Mouse (Mus musculus) E14TG2a.4 (cell line): ENCODE measurements around the gene Cttnbp2.

Source experiments
- H3K27me3 ChIP-seq: 2 replicates; pipeline ENCODE4 v1.6.1; 2014; ENCODE audit warnings: low read length, control low read depth; ENCODE audit not compliant: insufficient read depth
- H3K36me3 ChIP-seq: 2 replicates; pipeline ENCODE4 v1.6.1; 2014; ENCODE audit warnings: low read length, control low read depth; ENCODE audit not compliant: insufficient read depth
- H3K4me1 ChIP-seq: replicated peaks from 2 replicates; pipeline ENCODE4 v1.6.1; 2014; ENCODE audit warnings: low read depth, low read length, control low read depth
- H3K4me3 ChIP-seq: replicated peaks from 2 replicates; pipeline ENCODE4 v1.5.1; 2014; ENCODE audit warnings: mild to moderate bottlenecking, low read length
- H3K9me3 ChIP-seq: 2 replicates; pipeline ENCODE4 v1.6.1; 2014; ENCODE audit warnings: low read length, control low read depth
- CTCF ChIP-seq: conservative IDR thresholded peaks from 2 replicates; pipeline ENCODE4 v1.5.1; 2014; ENCODE audit warnings: low read length
- NANOG ChIP-seq: IDR thresholded peaks from 2 replicates; pipeline ENCODE4 v1.6.1; 2014; ENCODE audit warnings: borderline replicate concordance, low read length, mixed read lengths
- POU5F1 ChIP-seq: IDR thresholded peaks from 2 replicates; pipeline ENCODE4 v1.6.1; 2014; ENCODE audit warnings: low read length, borderline replicate concordance

Cttnbp2 gene

DNA sequence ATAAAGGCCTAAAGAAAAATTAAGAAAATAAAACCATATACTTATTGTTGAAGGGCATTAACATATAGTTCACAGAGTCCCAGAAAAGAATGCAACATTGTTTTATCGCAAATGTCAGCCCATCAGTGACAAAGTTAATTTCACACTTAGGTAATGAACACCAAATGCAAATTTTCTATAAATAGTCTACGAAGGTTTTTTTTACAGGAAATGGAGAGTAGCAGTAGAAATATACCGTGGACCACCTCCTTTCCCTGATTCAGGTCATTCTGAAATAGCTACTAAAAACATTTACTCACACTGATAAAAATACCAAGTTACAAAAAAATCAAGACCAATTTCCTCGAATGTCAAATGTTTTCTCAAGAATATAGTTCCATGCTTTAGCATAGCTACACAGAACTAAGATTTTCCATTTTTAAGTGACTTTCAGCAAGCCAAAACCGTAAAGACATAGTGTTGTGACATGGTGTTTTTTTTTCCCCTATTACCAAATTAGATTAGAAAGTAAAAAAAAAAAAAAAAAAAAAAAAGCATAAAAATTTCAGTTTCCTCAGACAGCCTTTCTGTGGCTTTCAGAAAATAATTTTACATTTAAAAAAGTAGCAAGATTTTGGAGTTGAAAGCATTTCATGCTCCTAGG lies 64.0 kb downstream of the Cttnbp2 start:
- H3K9me3 ChIP-seq = no peaks in the 10 kb centered on the region

DNA sequence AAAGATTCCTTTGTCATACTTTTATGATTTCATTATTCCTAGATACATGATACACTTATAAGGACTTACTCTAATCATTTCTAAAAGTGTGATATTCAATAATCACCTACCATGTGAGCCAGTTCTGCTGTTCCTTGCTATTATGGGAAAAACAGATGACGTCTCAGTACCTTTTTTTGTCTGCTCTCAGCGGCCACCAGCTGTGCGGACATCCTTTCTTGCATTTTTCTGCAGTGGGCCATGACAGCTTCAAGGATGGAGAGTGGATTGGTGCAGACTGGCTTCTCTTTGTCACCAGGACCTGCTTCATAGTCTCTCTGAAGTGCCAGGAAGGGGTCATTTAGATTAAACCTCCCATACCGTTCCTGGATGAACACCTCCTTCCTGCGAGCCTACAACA lies 66.6 kb downstream of the Cttnbp2 start:
- TF ChIP-seq POU5F1 (no peak), NANOG (no peak)
- Histone ChIP-seq H3K36me3 (no peaks in the 10 kb centered on the region), H3K27me3 (no peaks in the 10 kb centered on the region), H3K4me3 (no peak overlapping the region), H3K9me3 (no peaks in the 10 kb centered on the region), H3K4me1 (no peaks in the 10 kb centered on the region)

More for the DNA sequence above, 64.0 kb downstream of the Cttnbp2 start:
- TF ChIP-seq POU5F1 = no peak
- H3K4me3 ChIP-seq = no peak overlapping the region
- no peaks in the 10 kb centered on the region for H3K27me3 ChIP-seq
- no peaks in the 10 kb centered on the region for H3K4me1 ChIP-seq
- no peaks in the 10 kb centered on the region for H3K36me3 ChIP-seq

DNA sequence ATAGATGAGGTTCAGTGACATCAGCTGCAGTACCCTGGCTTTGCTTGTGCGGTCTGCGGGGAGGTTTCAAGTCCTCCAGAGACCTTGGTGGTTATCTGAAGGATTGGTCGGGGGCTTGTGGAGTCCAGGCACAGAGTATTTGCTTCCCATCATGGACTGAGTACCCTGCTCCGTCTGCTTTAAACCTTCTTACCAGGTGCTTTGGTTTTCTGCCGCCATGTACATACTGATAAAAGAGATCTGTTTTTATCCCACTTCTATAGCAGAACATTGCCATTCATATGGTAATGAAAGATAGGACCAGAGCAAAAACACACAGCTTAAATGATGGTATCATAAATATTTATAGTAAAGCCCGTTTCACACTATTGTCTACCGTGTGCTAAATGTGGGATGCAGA lies 67.7 kb downstream of the Cttnbp2 start:
- no peaks in the 10 kb centered on the region for H3K27me3 ChIP-seq
- H3K4me1 ChIP-seq = no peaks in the 10 kb centered on the region
- H3K4me3 ChIP-seq = no peak overlapping the region
- H3K36me3 ChIP-seq = no peaks in the 10 kb centered on the region
- no peaks in the 10 kb centered on the region for H3K9me3 ChIP-seq
- no peak for TF ChIP-seq POU5F1
- TF ChIP-seq CTCF = no peak
- TF ChIP-seq NANOG = no peak

DNA sequence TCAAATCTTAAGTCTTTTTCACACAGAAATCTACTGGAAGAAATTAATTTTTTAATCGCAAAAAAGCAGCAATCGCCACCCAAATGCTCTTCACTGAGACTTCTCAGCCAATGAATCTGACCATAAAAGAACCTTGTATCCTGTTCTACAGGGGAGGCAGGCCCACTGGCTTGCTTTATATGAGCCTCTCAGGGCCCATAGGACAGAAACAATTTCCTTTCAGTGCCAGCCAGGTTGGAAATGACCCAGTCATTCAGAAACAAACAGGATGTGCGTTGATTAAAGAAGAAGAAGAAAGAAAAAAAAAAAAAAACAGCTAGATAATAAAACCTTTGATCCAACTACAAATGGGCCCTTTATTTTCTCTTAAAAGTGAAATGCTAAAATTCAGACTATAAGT lies 68.3 kb downstream of the Cttnbp2 start:
- Histone ChIP-seq H3K9me3 (no peaks in the 10 kb centered on the region), H3K4me3 (no peak overlapping the region), H3K27me3 (no peaks in the 10 kb centered on the region), H3K4me1 (no peaks in the 10 kb centered on the region), H3K36me3 (no peaks in the 10 kb centered on the region)
- TF ChIP-seq CTCF (no peak), NANOG (no peak), POU5F1 (no peak)

DNA sequence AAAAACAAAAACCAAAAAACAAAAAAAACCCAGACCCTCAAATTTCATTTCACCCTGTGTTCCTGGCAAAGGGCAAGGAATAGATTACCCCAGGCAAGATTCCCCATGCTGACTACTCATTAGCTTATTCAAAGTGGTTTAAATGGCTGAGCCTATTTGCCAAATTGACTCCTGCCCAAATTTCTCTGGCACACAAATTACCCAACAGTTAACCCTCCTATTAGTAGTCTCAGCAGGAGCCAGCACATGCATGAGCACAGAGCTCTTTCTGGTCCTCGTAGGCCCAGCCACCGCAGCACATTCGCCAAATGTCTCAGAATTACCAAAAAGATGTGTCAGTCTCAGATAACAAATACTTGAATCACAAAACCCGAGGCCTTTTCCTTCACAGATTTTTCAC lies 68.9 kb downstream of the Cttnbp2 start:
- no peaks in the 10 kb centered on the region for H3K36me3 ChIP-seq
- H3K4me1 ChIP-seq = no peaks in the 10 kb centered on the region
- no peak for TF ChIP-seq CTCF
- no peak for TF ChIP-seq NANOG
- no peak for TF ChIP-seq POU5F1
- H3K4me3 ChIP-seq = no peak overlapping the region
- H3K9me3 ChIP-seq = peaks cover 3% of the 10 kb centered on the region; the same call in 1 of the 2 replicates
- no peaks in the 10 kb centered on the region for H3K27me3 ChIP-seq

DNA sequence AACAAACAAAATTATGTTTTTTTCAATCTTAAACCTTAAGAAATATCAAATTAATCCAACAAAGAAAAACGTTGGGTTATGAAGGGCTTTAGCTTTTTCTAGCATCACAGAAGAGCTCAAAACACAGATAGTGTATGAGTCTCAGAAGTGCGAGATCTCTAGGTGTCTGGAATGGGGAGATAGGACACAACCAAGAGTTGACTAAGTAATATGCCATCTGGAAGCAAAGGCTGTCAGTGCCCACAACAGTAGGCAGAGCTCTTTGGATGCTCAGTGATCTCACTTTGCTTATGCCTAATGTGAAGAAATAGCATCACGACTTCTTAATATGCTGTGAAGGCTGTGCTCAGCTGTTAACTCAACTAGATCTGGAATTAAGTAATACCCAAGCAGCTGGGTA lies 72.3 kb downstream of the Cttnbp2 start:
- no peaks in the 10 kb centered on the region for H3K36me3 ChIP-seq
- H3K9me3 ChIP-seq = peaks cover 7% of the 10 kb centered on the region; the same call in 1 of the 2 replicates
- no peaks in the 10 kb centered on the region for H3K4me1 ChIP-seq
- no peak for TF ChIP-seq POU5F1
- no peak for TF ChIP-seq CTCF
- TF ChIP-seq NANOG = no peak
- no peaks in the 10 kb centered on the region for H3K27me3 ChIP-seq
- no peak overlapping the region for H3K4me3 ChIP-seq

DNA sequence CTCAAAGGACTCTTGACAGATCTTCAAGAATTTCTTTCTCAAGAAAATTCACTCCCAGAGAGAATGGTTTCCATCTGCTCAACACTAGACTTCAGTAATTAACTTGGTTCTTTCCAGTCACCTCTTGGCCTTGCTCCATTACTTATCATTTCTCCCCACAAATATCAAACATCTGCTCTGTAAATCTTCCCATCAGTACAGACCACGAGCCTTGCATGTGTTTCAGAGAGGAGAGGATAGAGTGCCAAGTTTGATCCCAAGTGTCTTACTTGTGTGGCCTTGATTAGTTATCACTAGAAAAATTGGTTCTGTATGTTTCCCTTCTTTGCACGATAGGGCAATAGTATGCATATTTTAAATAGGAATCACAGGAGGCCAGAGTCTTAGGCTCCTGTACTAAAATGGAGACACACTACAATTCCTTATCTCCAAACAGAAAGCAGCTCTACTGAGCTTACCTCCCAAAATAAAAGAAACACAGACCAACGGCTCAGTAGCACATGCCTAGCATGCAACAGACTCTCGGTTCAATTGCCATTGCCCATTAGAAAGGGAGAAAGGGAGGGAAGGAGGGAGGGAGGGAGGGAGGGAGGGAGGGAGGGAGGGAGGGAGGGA lies 73.6 kb downstream of the Cttnbp2 start:
- Histone ChIP-seq H3K4me3 (no peak overlapping the region), H3K36me3 (no peaks in the 10 kb centered on the region), H3K27me3 (no peaks in the 10 kb centered on the region), H3K9me3 (peaks cover 7% of the 10 kb centered on the region; the same call in 1 of the 2 replicates), H3K4me1 (no peaks in the 10 kb centered on the region)
- TF ChIP-seq POU5F1 (no peak), NANOG (no peak), CTCF (no peak)

DNA sequence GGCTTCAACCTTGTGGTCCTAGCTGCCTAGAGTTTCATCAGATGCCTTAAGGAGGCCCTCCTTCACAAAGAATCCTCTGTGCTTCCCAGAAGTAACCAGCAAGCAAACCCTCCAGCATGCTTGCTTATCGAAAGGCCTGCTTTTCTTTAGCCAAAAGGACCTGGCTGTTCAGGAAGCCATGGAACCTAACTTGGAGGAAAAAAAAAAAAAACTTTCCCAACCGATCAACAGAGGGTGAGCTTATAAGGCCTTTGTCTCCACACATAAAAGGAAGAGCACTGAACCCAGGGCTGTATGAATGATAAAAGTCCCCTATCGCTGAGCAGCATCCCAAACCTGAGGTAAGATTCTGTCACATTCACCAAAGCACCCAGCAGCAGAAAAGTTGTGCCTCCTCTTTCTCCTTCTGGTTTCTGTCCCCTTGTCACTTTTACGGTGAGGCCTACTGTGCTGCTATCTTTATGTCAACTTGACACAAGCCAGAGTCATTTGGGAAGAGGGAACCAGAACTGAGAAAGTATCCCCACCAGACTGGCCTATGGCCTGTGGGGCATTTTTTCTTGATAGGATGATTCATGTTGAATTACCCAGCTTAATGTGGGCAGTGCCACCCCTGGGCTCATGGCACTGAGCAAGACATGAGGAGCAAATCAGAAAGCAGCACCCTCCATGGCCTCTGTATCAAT lies 78.4 kb downstream of the Cttnbp2 start:
- no peaks in the 10 kb centered on the region for H3K4me1 ChIP-seq
- no peaks in the 10 kb centered on the region; the same call in 1 of the 2 replicates for H3K27me3 ChIP-seq
- peaks cover 7% of the 10 kb centered on the region; the same call in 1 of the 2 replicates for H3K9me3 ChIP-seq
- H3K36me3 ChIP-seq = no peaks in the 10 kb centered on the region
- no peak overlapping the region for H3K4me3 ChIP-seq
- TF ChIP-seq POU5F1 (no peak), NANOG (no peak), CTCF (no peak)
